Mouse (Mus musculus) MEL (cell line): ENCODE data around the gene Olfr617.

Experiments used
- JUND ChIP-seq: IDR thresholded peaks from 2 replicates; pipeline ENCODE4 v1.6.1; 2011; ENCODE audit warnings: low read depth, mild to moderate bottlenecking, improper control_type of control experiment, low read length
- MAX ChIP-seq: IDR thresholded peaks from 2 replicates; pipeline ENCODE4 v1.6.1; 2011; ENCODE audit warnings: low read length, improper control_type of control experiment
- NELFE ChIP-seq: IDR thresholded peaks from 2 replicates; pipeline ENCODE4 v1.6.1; 2011; ENCODE audit warnings: low read depth, low read length, improper control_type of control experiment
- POLR2A ChIP-seq, 2 experiments: IDR thresholded peaks; 2 replicates each; pipeline ENCODE4 v1.6.1; 2011 to 2012; ENCODE audit warnings: low read length in 2 of 2, mild to moderate bottlenecking in 2 of 2, control low read depth in 1 of 2, improper control_type of control experiment in 1 of 2, low read depth in 1 of 2, moderate library complexity in 1 of 2; ENCODE audit not compliant: control insufficient read depth in 1 of 2, insufficient read depth in 1 of 2, poor library complexity in 1 of 2
- USF2 ChIP-seq, 2 experiments: IDR thresholded peaks; 2 replicates each; pipeline ENCODE4 v1.6.1; 2011 to 2012; ENCODE audit warnings: improper control_type of control experiment in 2 of 2, low read length in 2 of 2, borderline replicate concordance in 1 of 2, inconsistent platforms in 1 of 2, low read depth in 1 of 2, mild to moderate bottlenecking in 1 of 2; ENCODE audit not compliant: insufficient read depth in 1 of 2

- no peak for TF ChIP-seq MAX
- no peak for TF ChIP-seq USF2 (IDR thresholded peaks at IDR 0.05; ENCODE audit: borderline replicate concordance in 1 of 2, insufficient read depth in 1 of 2, low read depth in 1 of 2, low read length in 2 of 2)
- no peak for TF ChIP-seq NELFE
- no peak for TF ChIP-seq POLR2A (IDR thresholded peaks at IDR 0.05; ENCODE audit: control insufficient read depth in 1 of 2, insufficient read depth in 1 of 2, low read depth in 1 of 2, low read length in 2 of 2, poor library complexity in 1 of 2)
- no peak for TF ChIP-seq JUND
Measured at GRCm38 (mm10) chr7:103569043-103569442, 3.8 kb upstream of the Olfr617 start, which contains the start of gene Olfr616.
